Mouse (Mus musculus): ENCODE data around the gene Dhrs7. TPM values are rescaled to one million over a fixed set of nuclear protein-coding genes. Genes with fewer than 3 reads are reported as not detected.

Dhrs7 gene
- polyA plus RNA-seq (2021; fragmentation: Nextera tagmentation), result 71.2 and 81.0 TPM in 2 replicates
- long read RNA-seq, experiment 1, transcript Dhrs7-202 (6 exons, 1,118 nt), result minor isoform, 5 of 98 reads
- long read RNA-seq, experiment 1, transcript Dhrs7-201 (7 exons, 1,385 nt), result major isoform, 80 of 98 reads
- long read RNA-seq, experiment 1, partial matches to known transcripts, result 7 of 98 reads
- long read RNA-seq, experiment 1, other reads (novel, unspliced or antisense), result 5 of 98 reads
- long read RNA-seq, experiment 2, transcript Dhrs7-201 (7 exons, 1,385 nt), result major isoform, 98 of 102 reads
- long read RNA-seq, experiment 2, partial matches to known transcripts, result 0 of 102 reads
- long read RNA-seq, experiment 2, other reads (novel, unspliced or antisense), result 1 of 102 reads

DNA sequence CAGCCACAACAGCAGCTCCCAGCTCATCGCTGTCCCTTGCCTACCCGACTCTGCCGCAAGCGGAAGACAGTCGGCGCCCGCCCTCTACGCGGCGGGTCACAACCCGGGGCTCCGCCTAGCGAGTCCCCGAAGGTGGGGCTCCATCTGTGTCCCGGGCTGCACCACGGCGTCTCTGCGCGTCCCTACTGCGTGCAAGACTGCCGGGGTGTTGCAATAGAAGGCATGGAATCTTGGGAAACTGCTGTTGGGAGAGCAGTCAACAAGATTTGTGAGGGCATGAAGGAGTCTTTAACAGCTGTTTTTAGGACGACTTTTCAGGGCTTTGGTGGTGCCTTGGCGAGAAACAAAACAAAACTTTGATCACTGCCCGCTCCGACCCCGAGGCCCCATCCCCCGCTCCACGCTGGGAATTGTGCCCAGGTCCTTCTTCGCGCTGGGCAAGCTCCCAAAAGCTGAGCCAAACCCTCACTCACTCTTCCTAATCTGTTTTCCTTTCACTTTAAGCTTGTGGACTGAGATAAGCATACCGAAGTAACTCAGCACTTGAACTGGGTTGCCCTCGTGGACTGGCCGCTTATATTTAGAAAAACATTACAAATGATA, at the start of gene Dhrs7:
TSS of gene Dhrs7 (minus strand) at position 175 of the 603 bp plus-strand sequence.

DNA sequence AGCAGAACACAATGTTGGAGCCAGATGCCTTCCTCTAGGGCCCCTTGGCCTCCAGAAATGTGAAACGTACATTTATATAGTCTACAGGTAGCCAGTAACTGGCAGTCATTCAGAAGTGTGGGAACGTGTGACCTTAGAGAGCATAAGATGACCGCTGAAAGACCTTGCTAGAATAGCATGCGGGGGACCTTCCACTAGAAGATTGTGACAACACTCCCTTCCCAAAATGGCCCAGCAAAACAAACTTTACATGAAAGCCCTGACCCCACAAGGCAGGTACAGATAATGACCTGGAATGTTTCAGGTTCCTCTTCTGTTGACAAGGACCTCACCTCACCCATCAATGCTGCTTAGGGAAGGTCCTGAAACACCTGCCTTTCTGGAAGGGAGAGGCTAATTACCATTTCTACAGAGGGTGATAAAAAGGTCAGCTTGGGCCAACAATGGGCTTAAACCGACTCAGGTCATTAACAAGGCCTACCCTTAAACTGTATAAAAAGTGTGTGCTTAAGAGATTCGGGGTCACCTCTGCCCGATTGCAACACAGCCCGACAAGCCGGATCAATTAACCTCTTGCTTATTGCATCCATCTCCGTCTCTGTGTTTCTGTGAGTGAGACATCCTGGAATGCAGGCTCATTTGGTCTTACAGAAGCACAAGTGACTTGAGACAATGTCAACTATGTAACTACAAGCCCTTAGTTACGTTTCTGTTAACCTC, 14.9 kb downstream of the Dhrs7 start, which contains the start of gene Gm4756:
TSS of gene Gm4756 (minus strand) at position 51 of the 720 bp plus-strand sequence.

Other genes with a start within 250 kb of the Dhrs7 start
- 1.4 and 1.6 TPM in 2 replicates for gene Lrrc9, start 223.0 kb downstream of the Dhrs7 start, polyA plus RNA-seq (2021; fragmentation: Nextera tagmentation)
- gene Pcnx4, start 128.5 kb downstream of the Dhrs7 start, polyA plus RNA-seq (2021; fragmentation: Nextera tagmentation), result 11.2 and 13.8 TPM in 2 replicates
- gene Gm4756, start 15.2 kb downstream of the Dhrs7 start, polyA plus RNA-seq (2021; fragmentation: Nextera tagmentation), result 0.16 and 0.21 TPM in 2 replicates
- 23.5 and 24.0 TPM in 2 replicates for gene Ppm1a, start 92.5 kb upstream of the Dhrs7 start, polyA plus RNA-seq (2021; fragmentation: Nextera tagmentation)